Mouse (Mus musculus) midbrain, embryonic 14.5 days (tissue): ENCODE results near the gene Szrd1. TPM values are rescaled to one million over a fixed set of nuclear protein-coding genes. Genes with fewer than 3 reads are reported as not detected.

Experiments
- ATAC-seq: fragments of 200-750 bp; cut with Nextera tagmentation; 2 replicates; pipeline ENCODE4 v1.8.0; 2017; ENCODE audit warnings: moderate number of reproducible peaks, moderate library complexity; ENCODE audit not compliant: low FRiP score, low TSS enrichment
- DNase-seq: peaks from one replicate; pipeline ENCODE4 v3.0.0-alpha.2; 2015
- H3K27ac ChIP-seq: fragments of 300-500 bp; sonication (generic); replicated peaks from 2 replicates; pipeline ENCODE4 v1.5.1; 2014; ENCODE audit warnings: mild to moderate bottlenecking, low read depth, low read length, moderate library complexity
- H3K27me3 ChIP-seq: fragments of 300-500 bp; sonication (generic); 2 replicates; pipeline ENCODE4 v1.6.1; 2014; ENCODE audit warnings: low read length, control low read depth, mixed read lengths; ENCODE audit not compliant: control insufficient read depth, insufficient read depth
- H3K36me3 ChIP-seq: fragments of 300-500 bp; sonication (generic); 2 replicates; pipeline ENCODE4 v1.6.1; 2014; ENCODE audit warnings: low read length, control low read depth; ENCODE audit not compliant: control insufficient read depth, insufficient read depth
- H3K4me1 ChIP-seq: fragments of 300-500 bp; sonication (generic); 2 replicates; pipeline ENCODE4 v1.6.1; 2014; ENCODE audit warnings: mild to moderate bottlenecking, antibody characterized with exemption, low read length, control low read depth; ENCODE audit not compliant: control insufficient read depth, insufficient read depth
- H3K4me2 ChIP-seq: fragments of 300-500 bp; sonication (generic); 2 replicates; pipeline ENCODE4 v1.6.1; 2014; ENCODE audit warnings: mild to moderate bottlenecking, low read length, moderate library complexity
- H3K4me3 ChIP-seq: fragments of 300-500 bp; sonication (generic); replicated peaks from 2 replicates; pipeline ENCODE4 v1.5.1; 2014; ENCODE audit warnings: low read depth, low read length
- H3K9ac ChIP-seq: fragments of 300-500 bp; sonication (generic); replicated peaks from 2 replicates; pipeline ENCODE4 v1.6.1; 2014; ENCODE audit warnings: mild to moderate bottlenecking, low read length, moderate library complexity
- H3K9me3 ChIP-seq: fragments of 300-500 bp; sonication (generic); 2 replicates; pipeline ENCODE4 v1.6.1; 2016; ENCODE audit warnings: low read length, control low read depth, mixed read lengths; ENCODE audit not compliant: control insufficient read depth
- WGBS: fragments of 180-500 bp; shearing (Covaris S2); extraction: QIAGEN DNeasy Blood & Tissue Kit; methylation state at CpG from one replicate; pipeline ENCODE4 v1.1.7; 2014; 5-methylcytosine and 5-hydroxymethylcytosine counted together
- polyA plus RNA-seq: library from polyadenylated mRNA; unstranded; fragments of >200 nt; fragmentation: Nextera tagmentation; extraction: Ambion mirVana; gene quantifications from 2 replicates; pipeline ENCODE4 v1.2.1, GENCODE M21; 2014

The Szrd1 gene
- polyA plus RNA-seq, 1 experiment from 2014 or later, result 17.1 TPM

DNA sequence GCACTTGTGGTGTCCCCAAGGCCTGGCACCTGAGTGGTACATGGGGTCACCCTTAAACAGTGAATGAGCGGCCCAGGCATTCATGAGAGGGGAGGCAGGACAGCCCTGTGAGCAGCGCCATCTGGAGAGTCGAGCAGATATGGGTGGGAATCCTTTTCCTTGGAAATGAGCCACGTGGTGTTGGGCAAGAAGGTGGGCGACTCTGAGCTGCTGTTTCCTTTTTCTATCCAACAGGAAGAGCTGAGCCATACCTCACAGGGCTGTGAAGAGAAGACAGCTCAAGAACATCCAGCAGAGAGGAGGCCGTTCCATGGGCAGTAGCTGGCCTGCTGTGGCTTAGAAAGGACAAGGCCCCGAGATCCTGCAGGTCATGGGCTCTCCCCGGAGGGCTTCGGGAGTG is 50.9 kb downstream of the Szrd1 start:
- no peaks in the 10 kb centered on the region for H3K36me3 ChIP-seq
- ATAC-seq (no peak), DNase-seq (no peak)
- H3K4me1 ChIP-seq, result no peaks in the 10 kb centered on the region
- no peaks in the 10 kb centered on the region for H3K27me3 ChIP-seq
- no peaks in the 10 kb centered on the region for H3K9me3 ChIP-seq
- no peak overlapping the region for H3K9ac ChIP-seq
- H3K4me3 ChIP-seq, result no peak overlapping the region
- WGBS, result 79% methylated on average over 9 of the region's 9 CpGs
- H3K27ac ChIP-seq, result no peak overlapping the region
- H3K4me2 ChIP-seq, result no peak overlapping the region

GRCm38 (mm10) chr4:141088033-141088432 is 51.5 kb downstream of the Szrd1 start, which contains the start of gene Spata21:
TSS of gene Spata21 (plus strand) at chr4:141088333.
- DNase-seq (no peak), ATAC-seq (no peak)
- H3K9ac ChIP-seq, result no peak within 1 kb of the TSS
- H3K27me3 ChIP-seq, result no peaks in the 10 kb centered on the region
- no peaks in the 10 kb centered on the region for H3K9me3 ChIP-seq
- no peaks in the 10 kb centered on the region for H3K4me1 ChIP-seq
- no peak within 1 kb of the TSS for H3K4me3 ChIP-seq
- no peak within 1 kb of the TSS for H3K4me2 ChIP-seq
- no peak within 1 kb of the TSS for H3K27ac ChIP-seq
- 72% methylated on average over 6 of the region's 6 CpGs for WGBS
- no peaks in the 10 kb centered on the region for H3K36me3 ChIP-seq

GRCm38 (mm10) chr4:141086862-141087261 is 52.7 kb downstream of the Szrd1 start:
- H3K9me3 ChIP-seq, result no peaks in the 10 kb centered on the region
- H3K27ac ChIP-seq, result no peak overlapping the region
- H3K27me3 ChIP-seq, result no peaks in the 10 kb centered on the region
- no peak for ATAC-seq
- no peaks in the 10 kb centered on the region for H3K36me3 ChIP-seq
- H3K4me2 ChIP-seq, result no peak overlapping the region
- WGBS, result 76% methylated on average over 10 of the region's 10 CpGs
- DNase-seq, result no peak
- H3K4me1 ChIP-seq, result no peaks in the 10 kb centered on the region
- no peak overlapping the region for H3K9ac ChIP-seq
- H3K4me3 ChIP-seq, result no peak overlapping the region

DNA sequence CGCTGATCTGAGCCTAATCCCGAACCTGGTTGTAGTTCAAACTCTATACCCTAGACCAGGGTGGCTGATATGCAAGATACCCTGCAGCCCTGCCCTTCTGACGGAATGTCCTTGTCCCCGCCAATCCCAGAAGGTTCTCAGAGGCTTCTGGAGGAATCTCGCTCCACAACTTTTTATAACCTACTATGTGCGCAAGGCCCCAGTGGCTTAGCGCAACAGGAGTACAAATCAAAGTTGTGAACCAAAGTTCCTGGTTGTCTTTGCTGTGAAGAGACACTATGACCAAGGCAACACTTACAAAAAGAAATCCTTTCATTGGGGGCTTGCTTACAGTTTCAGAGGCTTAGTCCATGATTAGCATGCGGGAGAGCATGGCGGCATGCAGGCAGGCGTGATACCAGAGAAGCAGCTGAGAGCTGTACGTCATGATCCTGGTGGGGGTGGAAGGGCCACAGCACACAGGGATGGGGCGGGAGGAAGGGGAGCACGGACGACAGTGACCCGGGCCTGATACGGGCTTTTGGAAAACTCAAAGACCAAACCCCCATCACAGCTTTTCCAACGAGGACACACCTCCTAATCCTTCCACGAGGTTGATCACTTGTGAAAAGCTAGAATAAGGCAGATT is 61.0 kb downstream of the Szrd1 start:
- no peaks in the 10 kb centered on the region for H3K27me3 ChIP-seq
- peaks cover 13% of the 10 kb centered on the region for H3K4me1 ChIP-seq
- 69% methylated on average over 18 of the region's 18 CpGs for WGBS
- no peak overlapping the region for H3K27ac ChIP-seq
- peaks cover 8% of the 10 kb centered on the region; the same call in 1 of the 2 replicates for H3K36me3 ChIP-seq
- DNase-seq (no peak), ATAC-seq (no peak)
- H3K9me3 ChIP-seq, result no peaks in the 10 kb centered on the region
- H3K4me2 ChIP-seq, result no peak overlapping the region
- H3K9ac ChIP-seq, result no peak overlapping the region
- H3K4me3 ChIP-seq, result no peak overlapping the region

DNA sequence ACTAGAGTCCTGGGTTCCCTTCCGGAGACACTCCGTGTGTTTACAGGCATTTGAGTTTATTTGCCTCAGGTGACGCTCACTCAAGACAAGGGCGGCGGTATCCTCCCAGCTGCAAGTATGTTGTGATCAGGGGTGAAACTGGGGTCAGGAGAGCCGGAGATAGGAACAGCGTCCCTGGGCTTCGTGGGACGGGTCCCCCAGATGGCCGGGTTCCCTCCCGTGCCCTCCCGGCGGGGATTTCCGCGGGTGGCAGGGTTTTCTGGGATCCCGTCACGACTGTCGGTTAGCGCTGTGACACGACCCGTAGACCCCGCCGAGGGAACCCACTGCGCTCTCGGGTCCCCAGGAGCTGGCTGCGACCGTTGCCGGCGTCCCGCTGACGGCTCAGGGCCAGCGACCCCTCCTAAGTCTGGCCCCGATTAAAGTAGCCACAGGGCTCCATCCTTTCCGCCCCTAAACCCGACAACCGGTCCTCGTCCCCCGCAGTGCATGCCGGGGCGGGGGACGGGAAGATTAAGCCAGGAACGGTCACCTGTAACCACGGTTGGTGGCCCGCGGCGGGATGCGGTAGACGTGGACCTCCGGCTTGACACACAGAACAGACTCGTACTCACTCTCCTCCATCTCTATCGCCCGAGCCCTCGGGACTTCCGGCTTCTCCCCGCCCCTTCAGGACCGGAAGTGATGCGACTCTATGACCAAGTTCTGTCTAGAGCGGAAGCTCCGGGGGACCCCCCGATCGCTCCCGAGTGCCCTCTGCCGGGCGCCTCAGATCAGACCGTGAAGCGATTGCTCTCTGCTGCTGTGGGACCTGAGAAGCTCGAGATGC is 61.7 kb downstream of the Szrd1 start, which contains the start of gene Necap2:
Necap2 (minus strand) TSS at position 677 of the 829 bp plus-strand sequence.
- H3K27me3 ChIP-seq, result no peaks in the 10 kb centered on the region
- peaks cover 13% of the 10 kb centered on the region for H3K4me1 ChIP-seq
- peak within 1 kb of the TSS; percentile 96 for H3K4me3 ChIP-seq
- peak within 1 kb of the TSS; percentile 87 for H3K9ac ChIP-seq
- peaks cover 15% of the 10 kb centered on the region for H3K36me3 ChIP-seq
- ATAC-seq (peak; percentile 91), DNase-seq (peak; percentile 99)
- peak within 1 kb of the TSS; percentile 77 for H3K27ac ChIP-seq
- H3K4me2 ChIP-seq, result peak within 1 kb of the TSS; percentile 76
- H3K9me3 ChIP-seq, result no peaks in the 10 kb centered on the region
- under 1% methylated on average over 67 of the region's 67 CpGs for WGBS

- H3K27me3 ChIP-seq, result no peaks in the 10 kb centered on the region
- DNase-seq (no peak), ATAC-seq (no peak)
- H3K27ac ChIP-seq, result no peak overlapping the region
- H3K4me3 ChIP-seq, result peak overlapping the region; percentile 96
- H3K9me3 ChIP-seq, result no peaks in the 10 kb centered on the region
- WGBS, result 86% methylated on average over 17 of the region's 17 CpGs
- H3K4me1 ChIP-seq, result peaks cover 13% of the 10 kb centered on the region
- H3K9ac ChIP-seq, result peak overlapping the region; percentile 87
- peaks cover 24% of the 10 kb centered on the region for H3K36me3 ChIP-seq
- H3K4me2 ChIP-seq, result peak overlapping the region; percentile 76
Measured at GRCm38 (mm10) chr4:141076761-141077506, 62.6 kb downstream of the Szrd1 start.

DNA sequence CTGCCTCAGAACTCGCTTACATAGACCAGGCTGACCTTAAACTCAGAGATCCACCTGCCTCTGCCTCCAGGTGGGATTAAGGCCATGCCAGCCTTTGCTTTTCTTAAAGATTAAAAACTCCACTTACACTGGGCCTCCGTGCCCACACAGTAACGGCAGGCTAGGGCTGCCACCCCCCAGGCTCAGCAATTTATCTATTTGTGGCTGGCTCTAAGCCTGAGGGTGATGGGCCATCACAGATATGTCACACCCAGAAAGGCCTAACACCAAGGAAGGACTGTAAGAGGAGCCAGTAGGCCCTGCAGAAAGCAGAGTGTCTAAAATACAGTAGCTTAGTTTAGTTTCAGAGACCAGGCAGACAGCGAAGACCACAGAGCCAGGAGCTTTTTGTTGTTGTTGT is 65.5 kb downstream of the Szrd1 start:
- Histone ChIP-seq H3K9me3 (no peaks in the 10 kb centered on the region), H3K4me3 (no peak overlapping the region), H3K4me2 (no peak overlapping the region), H3K9ac (no peak overlapping the region; the same call in 1 of the 2 replicates), H3K36me3 (peaks cover 52% of the 10 kb centered on the region), H3K27ac (no peak overlapping the region), H3K4me1 (peaks cover 13% of the 10 kb centered on the region), H3K27me3 (no peaks in the 10 kb centered on the region)
- no peak for ATAC-seq
- WGBS, result 96% methylated on average over 4 of the region's 4 CpGs
- no peak for DNase-seq

GRCm38 (mm10) chr4:141073661-141074060 is 65.9 kb downstream of the Szrd1 start:
- Histone ChIP-seq H3K9me3 (no peaks in the 10 kb centered on the region), H3K9ac (no peak overlapping the region), H3K4me3 (no peak overlapping the region), H3K4me2 (no peak overlapping the region), H3K4me1 (peaks cover 13% of the 10 kb centered on the region), H3K27me3 (no peaks in the 10 kb centered on the region), H3K36me3 (peaks cover 56% of the 10 kb centered on the region), H3K27ac (no peak overlapping the region)
- WGBS, result 98% methylated on average over 9 of the region's 9 CpGs
- ATAC-seq (no peak), DNase-seq (no peak)
